Mouse (Mus musculus) E14TG2a.4 (cell line): Measurements from ENCODE around the gene Atp2a1.
A peak's percentile ranks its signal among the peaks of the same experiment; 100 is the strongest.

Source experiments
- H3K27me3 ChIP-seq: 2 replicates; pipeline ENCODE4 v1.6.1; 2014; ENCODE audit warnings: low read length, control low read depth; ENCODE audit not compliant: insufficient read depth
- H3K36me3 ChIP-seq: 2 replicates; pipeline ENCODE4 v1.6.1; 2014; ENCODE audit warnings: low read length, control low read depth; ENCODE audit not compliant: insufficient read depth
- H3K4me1 ChIP-seq: replicated peaks from 2 replicates; pipeline ENCODE4 v1.6.1; 2014; ENCODE audit warnings: low read depth, low read length, control low read depth
- H3K4me3 ChIP-seq: replicated peaks from 2 replicates; pipeline ENCODE4 v1.5.1; 2014; ENCODE audit warnings: mild to moderate bottlenecking, low read length
- H3K9me3 ChIP-seq: 2 replicates; pipeline ENCODE4 v1.6.1; 2014; ENCODE audit warnings: low read length, control low read depth
- CTCF ChIP-seq: conservative IDR thresholded peaks from 2 replicates; pipeline ENCODE4 v1.5.1; 2014; ENCODE audit warnings: low read length
- NANOG ChIP-seq: IDR thresholded peaks from 2 replicates; pipeline ENCODE4 v1.6.1; 2014; ENCODE audit warnings: borderline replicate concordance, low read length, mixed read lengths
- POU5F1 ChIP-seq: IDR thresholded peaks from 2 replicates; pipeline ENCODE4 v1.6.1; 2014; ENCODE audit warnings: low read length, borderline replicate concordance

Atp2a1 gene

GRCm38 (mm10) chr7:126452244-126452643 is 10.7 kb downstream of the Atp2a1 start:
- peaks cover 4% of the 10 kb centered on the region; the same call in 1 of the 2 replicates for H3K27me3 ChIP-seq
- H3K36me3 ChIP-seq = peaks cover 6% of the 10 kb centered on the region; the same call in 1 of the 2 replicates
- H3K9me3 ChIP-seq = no peaks in the 10 kb centered on the region
- peaks cover 16% of the 10 kb centered on the region for H3K4me1 ChIP-seq
- no peak for TF ChIP-seq POU5F1
- no peak for TF ChIP-seq CTCF
- TF ChIP-seq NANOG = no peak
- H3K4me3 ChIP-seq = no peak overlapping the region

DNA sequence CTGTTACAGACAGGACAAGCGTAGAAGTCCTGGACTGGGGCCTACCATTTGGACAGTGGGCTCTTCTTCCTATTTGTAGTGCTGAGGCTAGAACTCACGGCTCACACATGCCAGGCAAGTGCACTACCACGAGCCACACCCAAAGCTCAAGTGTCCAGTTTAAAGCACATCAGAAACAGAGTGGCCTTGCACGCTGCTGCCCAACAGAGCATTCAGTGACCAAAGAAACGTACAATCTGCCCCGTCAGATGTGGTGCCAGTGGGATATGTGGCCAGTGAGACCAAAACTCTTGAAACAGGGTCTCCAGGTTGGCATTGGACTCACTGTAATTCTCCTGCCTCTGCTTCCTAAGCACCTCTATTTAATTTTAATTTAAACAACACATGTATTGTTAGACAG is 12.3 kb downstream of the Atp2a1 start:
- TF ChIP-seq CTCF (no peak), NANOG (no peak)
- H3K27me3 ChIP-seq = no peaks in the 10 kb centered on the region; the same call in 1 of the 2 replicates
- peaks cover 13% of the 10 kb centered on the region for H3K36me3 ChIP-seq
- peak overlapping the region; percentile 35; the same call in 1 of the 2 replicates for H3K4me3 ChIP-seq
- peaks cover 32% of the 10 kb centered on the region for H3K4me1 ChIP-seq
- H3K9me3 ChIP-seq = no peaks in the 10 kb centered on the region

DNA sequence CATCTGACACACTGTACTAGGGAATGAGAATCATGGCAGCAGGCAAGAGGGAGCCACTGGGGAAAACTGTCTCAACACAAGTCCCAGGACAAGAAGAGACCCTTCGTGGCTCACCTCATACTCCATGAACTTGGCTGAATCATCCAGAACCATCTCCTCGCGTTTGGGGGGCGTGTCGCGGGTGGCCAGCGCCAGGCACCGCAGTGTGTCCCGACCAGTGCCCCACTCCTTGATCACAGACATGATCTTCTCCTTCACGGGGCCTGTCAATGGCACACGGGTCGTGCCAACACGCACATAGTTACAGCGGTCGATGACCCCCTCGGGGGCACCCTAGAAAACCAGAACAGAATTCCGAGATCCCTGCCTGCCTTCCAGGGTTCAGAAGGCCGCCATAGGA is 12.9 kb downstream of the Atp2a1 start:
- Histone ChIP-seq H3K9me3 (no peaks in the 10 kb centered on the region), H3K36me3 (peaks cover 20% of the 10 kb centered on the region), H3K4me1 (peaks cover 38% of the 10 kb centered on the region), H3K4me3 (peak overlapping the region; percentile 35), H3K27me3 (no peaks in the 10 kb centered on the region; the same call in 1 of the 2 replicates)
- TF ChIP-seq NANOG (no peak), POU5F1 (no peak), CTCF (no peak)

DNA sequence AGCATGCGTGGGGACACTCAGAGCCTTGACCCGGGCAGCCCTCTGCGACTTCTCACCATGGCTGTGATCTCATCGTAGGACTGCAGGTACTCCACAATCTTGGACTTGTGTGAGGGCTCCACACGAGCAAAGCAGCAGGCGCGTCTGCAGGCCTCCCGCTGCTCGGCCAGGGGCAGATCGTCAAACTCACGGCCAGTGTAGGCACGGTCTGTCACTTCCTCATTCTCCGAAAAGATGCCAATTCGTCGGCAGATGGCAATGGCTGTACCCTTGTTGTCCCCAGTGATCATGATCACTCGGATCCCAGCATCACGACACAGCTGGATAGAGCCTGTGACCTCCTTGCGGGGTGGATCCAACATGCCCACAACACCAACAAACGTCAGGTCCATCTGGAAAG is 14.4 kb downstream of the Atp2a1 start:
- no peaks in the 10 kb centered on the region; the same call in 1 of the 2 replicates for H3K27me3 ChIP-seq
- peaks cover 38% of the 10 kb centered on the region for H3K4me1 ChIP-seq
- peaks cover 31% of the 10 kb centered on the region for H3K36me3 ChIP-seq
- no peak for TF ChIP-seq POU5F1
- no peak for TF ChIP-seq NANOG
- TF ChIP-seq CTCF = no peak
- H3K9me3 ChIP-seq = no peaks in the 10 kb centered on the region
- H3K4me3 ChIP-seq = no peak overlapping the region

- H3K36me3 ChIP-seq = peaks cover 52% of the 10 kb centered on the region
- H3K4me3 ChIP-seq = peak overlapping the region; percentile 67
- no peak for TF ChIP-seq POU5F1
- no peak for TF ChIP-seq CTCF
- H3K4me1 ChIP-seq = peaks cover 38% of the 10 kb centered on the region
- no peaks in the 10 kb centered on the region for H3K27me3 ChIP-seq
- H3K9me3 ChIP-seq = no peaks in the 10 kb centered on the region
Observed at GRCm38 (mm10) chr7:126446217-126446616, 16.7 kb downstream of the Atp2a1 start.

DNA sequence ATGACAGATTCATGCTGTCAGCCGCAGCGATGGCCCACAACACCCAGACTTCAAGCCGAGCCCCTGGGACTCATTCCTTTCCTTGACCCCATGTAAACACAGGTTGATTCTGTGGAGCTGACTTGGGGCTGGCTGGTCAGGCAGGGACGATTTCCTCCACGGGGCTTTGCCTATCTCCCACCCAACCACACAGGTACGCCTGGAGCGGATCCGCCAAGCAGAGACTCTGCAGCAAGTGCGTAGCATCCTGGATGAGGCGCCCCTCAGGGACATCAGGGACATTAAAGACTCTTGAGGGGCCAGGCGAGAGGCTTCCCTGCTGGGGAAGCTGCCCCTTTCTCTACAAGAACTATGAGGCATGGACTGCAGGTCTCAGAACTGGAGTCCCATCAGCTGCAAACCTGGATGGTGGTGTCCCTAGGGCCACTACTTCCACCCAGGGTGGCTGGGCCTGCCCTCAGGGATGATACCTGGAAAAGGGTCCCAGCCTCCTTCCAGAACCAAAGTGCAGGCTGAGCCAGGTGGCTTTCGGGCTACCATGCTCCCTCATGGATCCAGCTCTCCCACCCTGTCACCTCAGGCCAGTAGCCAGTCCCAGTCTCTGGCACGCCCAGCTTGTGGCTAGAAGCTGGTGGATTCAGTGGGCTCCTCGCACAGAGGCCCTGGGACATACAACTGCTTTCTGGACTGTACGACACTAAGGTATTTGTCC is 17.6 kb downstream of the Atp2a1 start:
- TF ChIP-seq CTCF (no peak), NANOG (no peak), POU5F1 (no peak)
- Histone ChIP-seq H3K4me1 (peaks cover 37% of the 10 kb centered on the region), H3K36me3 (peaks cover 58% of the 10 kb centered on the region), H3K27me3 (no peaks in the 10 kb centered on the region), H3K9me3 (no peaks in the 10 kb centered on the region), H3K4me3 (no peak overlapping the region)

- Histone ChIP-seq H3K4me3 (no peak overlapping the region), H3K4me1 (peaks cover 36% of the 10 kb centered on the region), H3K27me3 (no peaks in the 10 kb centered on the region)
Observed at GRCm38 (mm10) chr7:126444536-126444935, 18.4 kb downstream of the Atp2a1 start.

DNA sequence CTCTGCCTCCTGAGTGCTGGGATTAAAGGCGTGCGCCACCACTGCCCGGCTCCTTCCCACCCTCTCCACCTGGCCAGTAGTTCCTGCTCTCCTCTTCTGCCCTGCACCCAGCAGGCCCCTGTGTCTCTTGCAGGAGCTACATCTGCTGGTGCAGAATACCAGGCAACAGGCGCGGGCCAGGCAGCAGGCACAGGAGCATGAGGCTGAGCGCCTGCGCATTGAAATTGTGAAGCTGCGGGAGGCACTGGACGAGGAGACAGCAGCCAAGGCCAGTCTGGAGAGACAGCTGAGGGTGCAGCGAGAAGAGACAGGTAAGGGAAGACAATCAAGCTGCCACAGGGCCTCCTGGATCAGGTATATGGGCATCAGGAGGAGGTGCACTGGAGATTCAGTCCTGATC is 18.9 kb downstream of the Atp2a1 start:
- Histone ChIP-seq H3K36me3 (peaks cover 64% of the 10 kb centered on the region), H3K4me1 (peaks cover 35% of the 10 kb centered on the region), H3K4me3 (no peak overlapping the region), H3K27me3 (no peaks in the 10 kb centered on the region), H3K9me3 (no peaks in the 10 kb centered on the region)
- TF ChIP-seq POU5F1 (no peak), CTCF (no peak), NANOG (no peak)

More at GRCm38 (mm10) chr7:126444536-126444935, 18.4 kb downstream of the Atp2a1 start:
- H3K9me3 ChIP-seq = no peaks in the 10 kb centered on the region
- H3K36me3 ChIP-seq = peaks cover 64% of the 10 kb centered on the region
- no peak for TF ChIP-seq CTCF
- no peak for TF ChIP-seq POU5F1
- no peak for TF ChIP-seq NANOG

DNA sequence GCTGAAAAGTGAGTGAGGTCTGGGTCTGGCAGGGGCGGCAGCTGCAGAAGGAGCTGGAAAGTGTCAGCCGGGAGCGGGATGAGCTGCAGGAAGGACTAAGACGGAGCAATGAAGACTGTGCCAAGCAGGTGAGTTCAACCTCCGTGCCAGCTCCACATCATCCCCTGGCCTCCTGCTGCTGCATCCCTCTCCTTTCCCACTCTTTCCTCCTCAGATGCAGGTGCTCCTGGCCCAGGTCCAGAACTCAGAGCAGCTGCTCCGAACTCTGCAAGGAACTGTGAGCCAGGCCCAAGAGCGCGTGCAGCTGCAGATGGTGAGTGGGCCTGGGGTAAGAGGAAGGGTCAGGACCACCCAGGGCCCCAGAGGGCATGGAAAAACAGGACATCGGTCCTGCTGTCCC is 22.8 kb downstream of the Atp2a1 start:
- H3K9me3 ChIP-seq = no peaks in the 10 kb centered on the region
- no peaks in the 10 kb centered on the region for H3K27me3 ChIP-seq
- peaks cover 44% of the 10 kb centered on the region for H3K4me1 ChIP-seq
- no peak overlapping the region for H3K4me3 ChIP-seq
- H3K36me3 ChIP-seq = peaks cover 59% of the 10 kb centered on the region
- TF ChIP-seq POU5F1 = no peak
- no peak for TF ChIP-seq NANOG
- TF ChIP-seq CTCF = no peak
